Mouse (Mus musculus) kidney, postnatal 0 days (tissue): Measurements from ENCODE around the gene Comp. TPM values are rescaled to one million over a fixed set of nuclear protein-coding genes. Genes with fewer than 3 reads are reported as not detected.
A peak's percentile ranks its signal among the peaks of the same experiment; 100 is the strongest.

Experiments used
- ATAC-seq: fragments of 200-750 bp; cut with Nextera tagmentation; replicated peaks from 2 replicates; pipeline ENCODE4 v1.8.0; 2017; ENCODE audit warnings: low read depth, moderate number of reproducible peaks, moderate TSS enrichment, moderate library complexity; ENCODE audit not compliant: low FRiP score
- DNase-seq: peaks from one replicate; pipeline ENCODE4 v3.0.0-alpha.2; 2016; ENCODE audit warnings: low spot score
- H3K27ac ChIP-seq: fragments of 300-500 bp; sonication (generic); 2 replicates; pipeline ENCODE4 v1.5.1; 2014; ENCODE audit warnings: mild to moderate bottlenecking
- H3K27me3 ChIP-seq: fragments of 300-500 bp; sonication (generic); 2 replicates; pipeline ENCODE4 v1.6.1; 2014; ENCODE audit warnings: low read length, mixed read lengths; ENCODE audit not compliant: insufficient read depth
- H3K36me3 ChIP-seq: fragments of 300-500 bp; sonication (generic); 2 replicates; pipeline ENCODE4 v1.6.1; 2014; ENCODE audit warnings: low read length, mixed read lengths; ENCODE audit not compliant: insufficient read depth
- H3K4me1 ChIP-seq: fragments of 300-500 bp; sonication (generic); replicated peaks from 2 replicates; pipeline ENCODE4 v1.6.1; 2014; ENCODE audit warnings: antibody characterized with exemption, low read length, mixed read lengths; ENCODE audit not compliant: insufficient read depth
- H3K4me2 ChIP-seq: fragments of 300-500 bp; sonication (generic); 2 replicates; pipeline ENCODE4 v1.6.1; 2014; ENCODE audit warnings: mild to moderate bottlenecking, low read length, moderate library complexity, mixed read lengths
- H3K4me3 ChIP-seq: fragments of 300-500 bp; sonication (generic); replicated peaks from 2 replicates; pipeline ENCODE4 v1.5.1; 2014; ENCODE audit warnings: low read depth, low read length
- H3K9ac ChIP-seq: fragments of 300-500 bp; sonication (generic); 2 replicates; pipeline ENCODE4 v1.6.1; 2014; ENCODE audit warnings: low read depth, low read length
- H3K9me3 ChIP-seq: fragments of 300-500 bp; sonication (generic); replicated peaks from 2 replicates; pipeline ENCODE4 v1.6.1; 2016; ENCODE audit warnings: low read length, inconsistent platforms, mixed read lengths
- CTCF ChIP-seq: IDR thresholded peaks from 2 replicates; pipeline ENCODE4 v1.5.1; 2016; ENCODE audit warnings: antibody characterized with exemption, low read depth, mild to moderate bottlenecking, moderate library complexity
- WGBS: fragments of 180-500 bp; shearing (Covaris S2); extraction: QIAGEN DNeasy Blood & Tissue Kit; methylation state at CpG from one replicate; pipeline ENCODE4 v1.1.7; 2014; 5-methylcytosine and 5-hydroxymethylcytosine counted together
- polyA plus RNA-seq: library from polyadenylated mRNA; unstranded; fragments of >200 nt; fragmentation: Nextera tagmentation; extraction: Ambion mirVana; gene quantifications from 2 replicates; pipeline ENCODE4 v1.2.1, GENCODE M21; 2015

The Comp gene
- polyA plus RNA-seq, 1 experiment from 2014 or later: 0.28 TPM

- no peak overlapping the region for H3K27ac ChIP-seq
- WGBS: 86% methylated on average over 5 of the region's 5 CpGs
- DNase-seq: no peak
- H3K27me3 ChIP-seq: no peaks in the 10 kb centered on the region
- ATAC-seq: no peak
- H3K4me1 ChIP-seq: no peaks in the 10 kb centered on the region; the same call in none of the 2 replicates
- no peaks in the 10 kb centered on the region for H3K36me3 ChIP-seq
- no peak for TF ChIP-seq CTCF
- no peaks in the 10 kb centered on the region for H3K9me3 ChIP-seq
- H3K4me2 ChIP-seq: no peak overlapping the region
- H3K9ac ChIP-seq: no peak overlapping the region
- no peak overlapping the region for H3K4me3 ChIP-seq
Measured at GRCm38 (mm10) chr8:70410281-70410680, 36.9 kb downstream of the Comp start.

- DNase-seq (no peak), ATAC-seq (no peak)
- H3K4me3 ChIP-seq: no peak overlapping the region
- H3K27me3 ChIP-seq: no peaks in the 10 kb centered on the region
- no peaks in the 10 kb centered on the region; the same call in 1 of the 2 replicates for H3K4me1 ChIP-seq
- no peaks in the 10 kb centered on the region for H3K9me3 ChIP-seq
- no peak overlapping the region for H3K4me2 ChIP-seq
- WGBS: 82% methylated on average over 6 of the region's 6 CpGs
- H3K27ac ChIP-seq: no peak overlapping the region
- no peak overlapping the region for H3K9ac ChIP-seq
- no peak for TF ChIP-seq CTCF
- H3K36me3 ChIP-seq: no peaks in the 10 kb centered on the region
Measured at GRCm38 (mm10) chr8:70414310-70414946, 41.1 kb downstream of the Comp start.

GRCm38 (mm10) chr8:70415540-70416451 lies 42.4 kb downstream of the Comp start:
- DNase-seq (peak; percentile 71), ATAC-seq (no peak; the same call in 1 of the 2 replicates)
- Histone ChIP-seq H3K36me3 (no peaks in the 10 kb centered on the region), H3K4me3 (no peak overlapping the region), H3K27ac (no peak overlapping the region), H3K9me3 (no peaks in the 10 kb centered on the region), H3K4me2 (no peak overlapping the region), H3K27me3 (no peaks in the 10 kb centered on the region), H3K9ac (no peak overlapping the region), H3K4me1 (no peaks in the 10 kb centered on the region; the same call in 1 of the 2 replicates)
- peak; percentile 76 for TF ChIP-seq CTCF
- 65% methylated on average over 8 of the region's 8 CpGs for WGBS

- no peak overlapping the region for H3K4me3 ChIP-seq
- no peaks in the 10 kb centered on the region for H3K27me3 ChIP-seq
- ATAC-seq (no peak), DNase-seq (no peak)
- no peak overlapping the region for H3K9ac ChIP-seq
- 57% methylated on average over 6 of the region's 6 CpGs for WGBS
- no peaks in the 10 kb centered on the region; the same call in 1 of the 2 replicates for H3K4me1 ChIP-seq
- no peak overlapping the region for H3K4me2 ChIP-seq
- no peak for TF ChIP-seq CTCF
- H3K9me3 ChIP-seq: no peaks in the 10 kb centered on the region
- no peaks in the 10 kb centered on the region for H3K36me3 ChIP-seq
- H3K27ac ChIP-seq: no peak overlapping the region
Measured at GRCm38 (mm10) chr8:70416941-70417340, 43.6 kb downstream of the Comp start.

GRCm38 (mm10) chr8:70417914-70418313 lies 44.6 kb downstream of the Comp start:
- no peak for TF ChIP-seq CTCF
- no peaks in the 10 kb centered on the region for H3K9me3 ChIP-seq
- no peak overlapping the region for H3K27ac ChIP-seq
- DNase-seq: peak; percentile 15
- H3K36me3 ChIP-seq: no peaks in the 10 kb centered on the region
- no peak for ATAC-seq
- H3K4me2 ChIP-seq: no peak overlapping the region
- H3K4me3 ChIP-seq: no peak overlapping the region
- no peaks in the 10 kb centered on the region; the same call in 1 of the 2 replicates for H3K4me1 ChIP-seq
- no peak overlapping the region for H3K9ac ChIP-seq
- no peaks in the 10 kb centered on the region for H3K27me3 ChIP-seq
- WGBS: 47% methylated on average over 10 of the region's 10 CpGs

- H3K27me3 ChIP-seq: no peaks in the 10 kb centered on the region
- no peaks in the 10 kb centered on the region for H3K36me3 ChIP-seq
- no peaks in the 10 kb centered on the region; the same call in 1 of the 2 replicates for H3K4me1 ChIP-seq
- H3K9ac ChIP-seq: no peak overlapping the region
- DNase-seq (peak; percentile 54), ATAC-seq (0 out of 2 replicates have a peak, but pooled peaks have one; percentile 36)
- WGBS: 40% methylated on average over 14 of the region's 14 CpGs
- no peaks in the 10 kb centered on the region for H3K9me3 ChIP-seq
- H3K27ac ChIP-seq: no peak overlapping the region
- no peak overlapping the region for H3K4me3 ChIP-seq
- TF ChIP-seq CTCF: no peak
- H3K4me2 ChIP-seq: no peak overlapping the region
Measured at GRCm38 (mm10) chr8:70418954-70419353, 45.6 kb downstream of the Comp start.
